Mouse (Mus musculus): ENCODE measurements around the gene Pgs1.

Gene Pgs1

GRCm38 (mm10) chr11:117963091-117963793 is 22.9 kb upstream of the Pgs1 start:
- DNase-seq (ENCODE audit: low spot score in 2 of 2), result peak; percentile 96 to 98

- no peak for DNase-seq (ENCODE audit: low spot score in 2 of 2)
Measured at GRCm38 (mm10) chr11:117963872-117964271, 22.2 kb upstream of the Pgs1 start.

GRCm38 (mm10) chr11:117964294-117964693 is 21.8 kb upstream of the Pgs1 start:
- no peak for DNase-seq (ENCODE audit: low spot score in 2 of 2)

- DNase-seq (ENCODE audit: low spot score in 2 of 2), result no peak
Measured at GRCm38 (mm10) chr11:117965052-117965451, 21.0 kb upstream of the Pgs1 start.

GRCm38 (mm10) chr11:117965561-117965981 is 20.5 kb upstream of the Pgs1 start:
- DNase-seq (ENCODE audit: low spot score in 2 of 2), result peak; percentile 91 to 93

GRCm38 (mm10) chr11:117966506-117967100 is 19.5 kb upstream of the Pgs1 start:
- DNase-seq (ENCODE audit: low spot score in 2 of 2), result no peak

GRCm38 (mm10) chr11:117967249-117968015 is 18.7 kb upstream of the Pgs1 start:
- no peak for DNase-seq (ENCODE audit: low spot score in 2 of 2)

GRCm38 (mm10) chr11:117968016-117968671 is 17.9 kb upstream of the Pgs1 start:
- DNase-seq (ENCODE audit: low spot score in 2 of 2), result peak in 1 of 2 experiments; percentile 34

- DNase-seq (ENCODE audit: low spot score in 2 of 2), result no peak
Measured at GRCm38 (mm10) chr11:117968716-117969099, 17.4 kb upstream of the Pgs1 start.

- DNase-seq (ENCODE audit: low spot score in 2 of 2), result peak; percentile 92 to 95
Measured at GRCm38 (mm10) chr11:117969100-117969944, 16.8 kb upstream of the Pgs1 start.

GRCm38 (mm10) chr11:117969945-117970872 is 15.9 kb upstream of the Pgs1 start, which contains the start of gene Socs3:
Gene Socs3 (minus strand): TSS chr11:117970047.
- DNase-seq (ENCODE audit: low spot score in 2 of 2), result peak; percentile 90 to 93

- no peak for DNase-seq (ENCODE audit: low spot score in 2 of 2)
Measured at GRCm38 (mm10) chr11:117971100-117971499, 15.0 kb upstream of the Pgs1 start.

- DNase-seq (ENCODE audit: low spot score in 2 of 2), result no peak
Measured at GRCm38 (mm10) chr11:117971646-117972242, 14.3 kb upstream of the Pgs1 start.

- no peak for DNase-seq (ENCODE audit: low spot score in 2 of 2)
Measured at GRCm38 (mm10) chr11:117972656-117973558, 13.2 kb upstream of the Pgs1 start.

GRCm38 (mm10) chr11:117973569-117973968 is 12.5 kb upstream of the Pgs1 start:
- no peak for DNase-seq (ENCODE audit: low spot score in 2 of 2)

- DNase-seq (ENCODE audit: low spot score in 2 of 2), result no peak
Measured at GRCm38 (mm10) chr11:117974327-117975125, 11.6 kb upstream of the Pgs1 start.

- DNase-seq (ENCODE audit: low spot score in 2 of 2), result no peak
Measured at GRCm38 (mm10) chr11:117975211-117975967, 10.7 kb upstream of the Pgs1 start.

Data from natural killer cell, adult 2 months (primary cell).